Mouse (Mus musculus): ENCODE results near the gene Plekha6. TPM values are rescaled to one million over a fixed set of nuclear protein-coding genes. Genes with fewer than 3 reads are reported as not detected.

The Plekha6 gene
- total RNA-seq (2023): 2.2 and 7.4 TPM in 2 replicates

GRCm38 (mm10) chr1:133163820-133164431, at the start of gene Plekha6:
Plekha6 (plus strand) TSS chr1:133164210.

GRCm38 (mm10) chr1:133130638-133131560, 33.1 kb upstream of the Plekha6 start, which contains the start of gene Ppp1r15b:
Ppp1r15b (plus strand) TSS chr1:133131143.

GRCm38 (mm10) chr1:133309652-133310267, 145.8 kb downstream of the Plekha6 start, which contains the start of gene Golt1a:
Golt1a (plus strand) TSS chr1:133309800.

GRCm38 (mm10) chr1:133321267-133321925, 157.4 kb downstream of the Plekha6 start, which contains the start of gene Kiss1:
Kiss1 (plus strand) TSS chr1:133321875.

GRCm38 (mm10) chr1:133350210-133350609, 186.2 kb downstream of the Plekha6 start, which contains the start of gene Ren1:
Ren1 (plus strand) TSS chr1:133350510.

Other genes with a start within 250 kb of the Plekha6 start
- gene Mdm4, start 133.6 kb upstream of the Plekha6 start, total RNA-seq (2023): 129 and 162 TPM in 2 replicates
- gene Pik3c2b, start 118.5 kb upstream of the Plekha6 start, total RNA-seq (2023): 11.0 and 14.8 TPM in 2 replicates
- 176 and 204 TPM in 2 replicates for gene Ppp1r15b, start 33.1 kb upstream of the Plekha6 start, total RNA-seq (2023)
- not detected in 2 replicates for gene Golt1a, start 145.6 kb downstream of the Plekha6 start, total RNA-seq (2023)
- gene Kiss1, start 157.7 kb downstream of the Plekha6 start, total RNA-seq (2023): not detected in 2 replicates
- not detected in 2 replicates for gene Ren1, start 186.3 kb downstream of the Plekha6 start, total RNA-seq (2023)
- not detected in 2 replicates for gene Etnk2, start 199.4 kb downstream of the Plekha6 start, total RNA-seq (2023)